Mouse (Mus musculus) neural tube, embryonic 14.5 days (tissue): Measurements from ENCODE around the gene Atrnl1. TPM values are rescaled to one million over a fixed set of nuclear protein-coding genes. Genes with fewer than 3 reads are reported as not detected.

Source experiments
- ATAC-seq: fragments of 200-750 bp; cut with Nextera tagmentation; 2 replicates; pipeline ENCODE4 v1.8.0; 2017; ENCODE audit warnings: low read depth, mild to moderate bottlenecking, moderate TSS enrichment, moderate library complexity
- H3K27ac ChIP-seq: fragments of 300-500 bp; sonication (generic); 2 replicates; pipeline ENCODE4 v1.5.1; 2014; ENCODE audit warnings: low read depth, mild to moderate bottlenecking, control low read depth, low read length, moderate library complexity, mixed read lengths
- H3K27me3 ChIP-seq: fragments of 300-500 bp; sonication (generic); 2 replicates; pipeline ENCODE4 v1.6.1; 2014; ENCODE audit warnings: low read length; ENCODE audit not compliant: control insufficient read depth, insufficient read depth
- H3K36me3 ChIP-seq: fragments of 300-500 bp; sonication (generic); 2 replicates; pipeline ENCODE4 v1.6.1; 2014; ENCODE audit warnings: low read length, mixed read lengths; ENCODE audit not compliant: control insufficient read depth, insufficient read depth
- H3K4me1 ChIP-seq: fragments of 300-500 bp; sonication (generic); 2 replicates; pipeline ENCODE4 v1.6.1; 2014; ENCODE audit warnings: low read length; ENCODE audit not compliant: control insufficient read depth, insufficient read depth
- H3K4me2 ChIP-seq: fragments of 300-500 bp; sonication (generic); 2 replicates; pipeline ENCODE4 v1.6.1; 2014; ENCODE audit warnings: mild to moderate bottlenecking, low read depth, low read length, control low read depth
- H3K4me3 ChIP-seq: fragments of 300-500 bp; sonication (generic); 2 replicates; pipeline ENCODE4 v1.5.1; 2014; ENCODE audit warnings: low read depth, low read length, control low read depth, mixed read lengths
- H3K9ac ChIP-seq: fragments of 300-500 bp; sonication (generic); replicated peaks from 2 replicates; pipeline ENCODE4 v1.6.1; 2014; ENCODE audit warnings: low read depth, mild to moderate bottlenecking, control low read depth, low read length, mixed read lengths
- H3K9me3 ChIP-seq: fragments of 300-500 bp; sonication (generic); 2 replicates; pipeline ENCODE4 v1.6.1; 2016; ENCODE audit warnings: low read length; ENCODE audit not compliant: control insufficient read depth
- WGBS: fragments of 180-500 bp; shearing (Covaris S2); extraction: QIAGEN DNeasy Blood & Tissue Kit; methylation state at CpG from one replicate; pipeline ENCODE4 v1.1.7; 2014; 5-methylcytosine and 5-hydroxymethylcytosine counted together
- polyA plus RNA-seq: library from polyadenylated mRNA; unstranded; fragments of >200 nt; fragmentation: Nextera tagmentation; extraction: Ambion mirVana; gene quantifications from 2 replicates; pipeline ENCODE4 v1.2.1, GENCODE M21; 2014

The Atrnl1 gene
- polyA plus RNA-seq, 1 experiment from 2014 or later = 8.6 TPM

DNA sequence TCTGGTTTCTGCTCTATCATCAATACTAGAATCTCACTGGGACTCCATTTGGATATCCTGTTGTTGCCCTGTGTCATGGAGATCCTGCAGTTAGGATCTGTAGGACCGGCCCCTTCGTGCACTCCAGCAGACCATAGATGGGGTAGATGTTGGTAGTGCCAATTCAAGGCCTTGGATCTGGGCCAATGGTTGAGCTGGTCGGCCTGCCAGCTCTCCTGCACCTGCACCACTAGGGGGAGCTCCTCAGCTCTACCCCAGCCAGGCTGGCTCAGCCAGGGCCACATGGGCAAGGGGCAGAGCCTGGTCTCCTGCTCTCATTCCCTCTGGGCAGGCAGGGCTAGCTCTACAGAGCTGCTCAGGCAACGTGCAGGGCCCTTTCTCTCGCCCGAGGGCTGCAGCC is 114.1 kb downstream of the Atrnl1 start:
- Histone ChIP-seq H3K27ac (no peak overlapping the region), H3K27me3 (no peaks in the 10 kb centered on the region), H3K9me3 (no peaks in the 10 kb centered on the region), H3K4me1 (no peaks in the 10 kb centered on the region), H3K9ac (no peak overlapping the region), H3K4me3 (no peak overlapping the region), H3K36me3 (no peaks in the 10 kb centered on the region), H3K4me2 (no peak overlapping the region)
- no peak for ATAC-seq
- WGBS = 85% methylated on average over 6 of the region's 6 CpGs

DNA sequence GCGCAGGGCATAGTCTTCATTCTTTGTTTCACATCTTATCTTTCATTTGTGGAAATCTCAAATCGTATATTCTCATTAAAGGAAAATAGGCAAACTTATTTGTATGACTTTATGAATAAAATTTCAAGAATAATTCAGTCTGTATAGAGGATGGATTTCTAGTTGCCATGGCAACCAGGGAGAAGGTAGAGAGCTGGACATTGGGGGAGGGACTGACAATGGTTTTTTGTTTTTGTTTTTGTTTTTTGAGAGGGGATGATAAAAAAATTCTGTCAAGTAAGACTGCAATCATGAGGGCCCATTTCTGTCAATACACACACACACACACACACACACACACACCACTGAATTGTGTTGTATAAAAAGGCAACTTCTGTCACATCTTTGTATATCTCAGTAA is 114.5 kb downstream of the Atrnl1 start:
- Histone ChIP-seq H3K4me2 (no peak overlapping the region), H3K27ac (no peak overlapping the region), H3K27me3 (no peaks in the 10 kb centered on the region), H3K36me3 (no peaks in the 10 kb centered on the region), H3K9ac (no peak overlapping the region), H3K9me3 (no peaks in the 10 kb centered on the region), H3K4me3 (no peak overlapping the region), H3K4me1 (no peaks in the 10 kb centered on the region)
- WGBS = 99% methylated on average over 2 of the region's 2 CpGs
- ATAC-seq = no peak

DNA sequence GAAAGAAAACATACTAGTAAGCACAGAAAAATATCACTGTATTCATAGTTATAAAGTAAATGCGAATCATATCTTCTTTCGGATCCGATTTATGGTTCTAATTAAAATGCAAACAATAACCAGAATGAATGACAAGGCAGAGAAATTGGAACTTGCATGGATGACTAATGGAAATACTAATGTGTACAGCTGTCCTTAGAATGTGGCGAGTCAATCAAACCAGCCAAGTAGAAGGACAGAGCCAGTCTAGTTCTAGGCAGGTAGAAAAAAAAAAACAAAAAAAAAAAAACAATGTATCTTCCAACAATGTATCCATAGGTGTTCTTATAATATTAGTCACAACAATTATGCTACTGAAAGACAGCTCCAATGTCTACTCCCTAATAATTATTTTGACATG is 116.2 kb downstream of the Atrnl1 start:
- Histone ChIP-seq H3K4me3 (no peak overlapping the region), H3K9me3 (no peaks in the 10 kb centered on the region), H3K4me1 (no peaks in the 10 kb centered on the region), H3K27ac (no peak overlapping the region), H3K4me2 (no peak overlapping the region), H3K9ac (no peak overlapping the region), H3K27me3 (no peaks in the 10 kb centered on the region), H3K36me3 (no peaks in the 10 kb centered on the region)
- no peak for ATAC-seq
- 87% methylated on average over 4 of the region's 4 CpGs for WGBS

DNA sequence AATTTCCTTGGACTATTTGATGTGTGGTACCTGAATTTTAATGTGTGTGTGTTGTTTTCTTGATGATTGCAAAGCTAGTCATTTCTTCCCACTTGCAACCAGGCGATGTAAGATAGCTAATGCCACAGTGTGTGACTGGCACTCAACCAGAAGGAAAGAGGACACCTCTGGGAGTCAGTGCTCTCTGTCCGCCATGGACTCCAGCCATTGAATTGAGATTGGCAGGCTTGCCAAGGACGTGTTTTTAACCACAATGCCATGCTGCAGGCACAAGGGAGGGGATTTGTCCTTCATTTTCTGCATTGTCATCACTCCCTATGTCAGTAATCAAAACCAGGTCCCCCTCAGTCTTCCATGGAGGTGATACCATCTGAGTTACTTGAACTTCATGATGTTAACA is 126.6 kb downstream of the Atrnl1 start:
- no peaks in the 10 kb centered on the region for H3K4me1 ChIP-seq
- no peak overlapping the region for H3K9ac ChIP-seq
- no peak overlapping the region for H3K27ac ChIP-seq
- H3K27me3 ChIP-seq = no peaks in the 10 kb centered on the region
- 0 out of 2 replicates have a peak, but pooled peaks cover 3% of the 10 kb centered on the region for H3K36me3 ChIP-seq
- ATAC-seq = no peak
- WGBS = 89% methylated on average over 3 of the region's 3 CpGs
- no peak overlapping the region for H3K4me2 ChIP-seq
- no peaks in the 10 kb centered on the region for H3K9me3 ChIP-seq
- no peak overlapping the region for H3K4me3 ChIP-seq

DNA sequence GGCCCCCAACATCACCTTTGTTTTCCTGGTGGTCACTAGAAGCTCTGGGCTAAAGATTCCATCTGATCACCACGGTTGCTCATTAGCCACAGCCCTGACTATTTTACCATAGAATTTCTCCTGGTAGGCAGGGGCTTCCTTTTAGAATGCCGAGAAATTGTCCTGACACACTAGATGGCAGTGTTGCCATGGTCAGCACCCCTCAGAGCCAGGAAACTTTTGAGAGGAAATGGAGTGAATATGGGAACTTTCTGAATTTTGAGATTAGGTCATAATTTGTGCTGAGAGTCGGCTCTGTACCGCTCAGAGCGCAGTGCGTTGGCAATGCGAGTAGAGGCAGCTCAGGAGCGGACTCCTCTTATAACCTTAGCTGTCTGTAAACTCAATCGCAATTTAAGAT is 134.7 kb downstream of the Atrnl1 start:
- no peak for ATAC-seq
- Histone ChIP-seq H3K27me3 (no peaks in the 10 kb centered on the region), H3K4me3 (no peak overlapping the region), H3K27ac (no peak overlapping the region), H3K4me1 (no peaks in the 10 kb centered on the region), H3K36me3 (no peaks in the 10 kb centered on the region), H3K9me3 (no peaks in the 10 kb centered on the region), H3K4me2 (no peak overlapping the region), H3K9ac (no peak overlapping the region)
- WGBS = 65% methylated on average over 9 of the region's 9 CpGs

DNA sequence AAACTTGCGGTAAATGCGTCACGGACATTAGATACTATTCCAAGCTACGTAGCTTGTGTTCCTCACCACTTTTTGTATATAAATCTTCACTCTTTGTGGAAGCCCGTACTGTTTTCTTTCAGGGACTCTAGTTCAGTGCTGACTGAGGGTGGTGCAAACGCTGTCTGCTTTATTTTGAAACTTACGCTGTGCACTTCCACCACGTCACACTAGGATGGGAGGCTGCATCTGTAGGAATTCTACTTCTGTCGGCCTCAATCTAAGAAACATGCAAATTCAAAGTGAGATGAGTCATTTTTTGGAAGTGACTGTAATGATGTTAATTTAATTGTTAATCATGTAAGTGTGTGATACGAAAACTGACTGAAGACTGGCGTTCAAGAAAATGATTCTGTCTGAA is 135.7 kb downstream of the Atrnl1 start:
- ATAC-seq = no peak
- H3K36me3 ChIP-seq = no peaks in the 10 kb centered on the region
- H3K4me1 ChIP-seq = no peaks in the 10 kb centered on the region
- no peaks in the 10 kb centered on the region for H3K27me3 ChIP-seq
- no peak overlapping the region for H3K4me2 ChIP-seq
- H3K9me3 ChIP-seq = no peaks in the 10 kb centered on the region
- no peak overlapping the region for H3K4me3 ChIP-seq
- no peak overlapping the region for H3K9ac ChIP-seq
- H3K27ac ChIP-seq = no peak overlapping the region; the same call in 1 of the 2 replicates
- 81% methylated on average over 11 of the region's 11 CpGs for WGBS

DNA sequence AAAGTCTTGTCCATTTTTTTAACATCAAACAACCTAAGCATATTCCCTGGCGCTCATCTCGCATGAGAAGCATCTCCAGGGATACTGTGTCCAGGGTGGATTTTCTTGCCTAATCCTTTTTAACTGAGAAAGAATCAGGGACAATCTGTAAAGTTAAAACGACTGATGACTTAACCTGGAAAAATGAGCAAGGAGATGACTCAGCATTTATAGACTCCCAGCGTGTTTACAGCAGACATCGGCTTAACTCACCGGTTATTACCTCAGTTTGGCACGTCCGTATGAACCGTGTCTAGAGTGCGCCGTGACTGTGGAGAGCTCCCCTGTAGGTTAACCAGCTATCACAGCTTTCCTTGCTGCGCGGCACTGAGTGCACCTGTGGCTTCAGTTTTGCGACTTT is 141.4 kb downstream of the Atrnl1 start:
- Histone ChIP-seq H3K27ac (no peak overlapping the region), H3K4me1 (no peaks in the 10 kb centered on the region), H3K27me3 (no peaks in the 10 kb centered on the region), H3K9ac (no peak overlapping the region), H3K4me2 (no peak overlapping the region), H3K4me3 (no peak overlapping the region), H3K9me3 (no peaks in the 10 kb centered on the region), H3K36me3 (no peaks in the 10 kb centered on the region)
- ATAC-seq = no peak
- WGBS = 94% methylated on average over 14 of the region's 14 CpGs

DNA sequence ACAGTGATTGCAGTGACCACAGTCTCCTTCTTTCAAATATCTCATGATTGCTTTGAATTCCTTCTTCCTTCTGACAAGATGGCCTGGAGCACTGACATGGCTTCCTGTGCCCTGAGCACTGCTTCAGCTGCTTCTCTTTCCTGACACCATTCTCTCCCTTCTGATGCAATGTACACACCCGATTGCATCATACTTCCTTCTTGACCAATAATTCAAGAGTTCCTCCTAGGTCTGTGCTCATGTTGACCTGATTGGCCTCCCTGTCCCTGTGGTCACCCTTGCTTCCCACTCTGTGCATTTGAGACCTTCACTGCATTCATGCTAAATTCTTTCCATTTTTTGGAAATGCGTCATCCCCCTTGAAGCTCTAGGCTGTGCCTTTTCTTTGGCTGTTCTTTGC is 151.7 kb downstream of the Atrnl1 start:
- Histone ChIP-seq H3K27me3 (no peaks in the 10 kb centered on the region), H3K9me3 (no peaks in the 10 kb centered on the region), H3K4me2 (no peak overlapping the region), H3K9ac (no peak overlapping the region), H3K4me1 (no peaks in the 10 kb centered on the region), H3K4me3 (no peak overlapping the region), H3K36me3 (no peaks in the 10 kb centered on the region), H3K27ac (no peak overlapping the region)
- 94% methylated on average over 2 of the region's 2 CpGs for WGBS
- ATAC-seq = no peak

DNA sequence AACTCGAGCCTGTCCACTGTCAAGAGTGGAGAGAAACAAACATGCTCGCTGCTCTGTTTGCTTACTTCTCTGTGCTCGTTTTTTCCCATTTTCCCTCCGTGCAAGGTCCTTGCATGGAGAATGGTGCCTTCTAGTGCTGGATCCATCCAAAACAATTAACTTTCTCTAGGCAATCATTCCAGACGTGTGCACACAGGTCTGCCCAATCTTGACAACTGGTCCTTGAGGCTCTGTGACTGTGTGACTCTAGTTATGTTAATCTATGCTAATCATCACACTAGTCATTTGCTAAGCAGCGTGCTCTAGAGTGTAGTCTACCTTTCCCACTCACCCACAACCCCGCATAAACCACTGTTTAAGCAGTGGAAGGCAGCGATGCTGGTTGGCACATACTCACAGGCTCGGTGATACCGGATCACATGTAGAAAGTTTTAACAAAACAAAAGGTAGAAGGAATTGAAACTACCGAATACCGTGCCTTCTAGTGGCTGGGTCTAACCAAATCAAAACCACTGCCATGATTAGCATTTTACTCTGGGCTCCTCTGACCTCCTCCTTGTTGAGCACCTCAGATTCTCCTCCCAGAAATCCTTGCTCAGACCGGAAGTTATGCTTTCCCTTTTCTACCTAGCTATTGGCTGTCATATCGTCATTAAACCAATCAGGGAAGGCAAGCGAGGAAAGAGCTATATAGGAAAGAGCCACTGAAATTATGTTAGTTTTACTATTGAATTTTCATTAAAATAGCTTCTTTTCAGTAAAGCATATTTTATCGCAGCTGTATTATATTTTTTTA is 153.9 kb downstream of the Atrnl1 start:
- 84% methylated on average over 16 of the region's 16 CpGs for WGBS
- H3K27me3 ChIP-seq = no peaks in the 10 kb centered on the region
- no peak overlapping the region for H3K9ac ChIP-seq
- no peak overlapping the region for H3K27ac ChIP-seq
- no peak for ATAC-seq
- H3K9me3 ChIP-seq = no peaks in the 10 kb centered on the region
- H3K36me3 ChIP-seq = no peaks in the 10 kb centered on the region
- H3K4me2 ChIP-seq = no peak overlapping the region
- no peaks in the 10 kb centered on the region for H3K4me1 ChIP-seq
- no peak overlapping the region for H3K4me3 ChIP-seq
